Mouse (Mus musculus): ENCODE data around the gene Cdh18. TPM values are rescaled to one million over a fixed set of nuclear protein-coding genes. Genes with fewer than 3 reads are reported as not detected.
"Not testable (repeated sequence)": the region's sequence is repeated elsewhere in the genome, so short reads cannot be mapped to it uniquely, and the experiment has no call there.

Gene Cdh18
- polyA plus RNA-seq, 1 experiment from 2014 or later, result 0.18 TPM

DNA sequence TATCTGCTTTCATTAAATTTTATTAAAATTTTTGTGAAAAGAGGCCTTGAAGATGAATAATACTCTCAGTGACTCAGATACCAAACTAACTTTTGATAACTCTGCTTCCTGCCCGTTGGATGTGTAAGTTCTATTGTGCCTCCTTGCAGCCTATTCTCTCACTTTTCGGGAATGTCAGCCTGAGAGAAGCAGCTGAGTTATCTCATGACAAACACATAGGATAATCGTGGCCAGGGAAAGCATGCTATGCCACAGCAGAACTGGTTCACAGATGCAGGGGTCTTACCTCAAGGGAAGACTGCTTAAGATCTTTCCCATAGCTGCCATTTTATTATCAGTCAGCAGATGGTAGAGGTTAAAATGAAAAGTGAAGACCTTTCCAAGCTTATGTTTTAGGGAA is 187.3 kb downstream of the Cdh18 start:
- Histone ChIP-seq H3K27ac (ENCODE audit: low read length) (no peak overlapping the region), H3K36me3 (ENCODE audit: control insufficient read depth, insufficient read depth, low read length) (no peaks in the 10 kb centered on the region), H3K9me3 (ENCODE audit: control insufficient read depth, low read length) (no peaks in the 10 kb centered on the region), H3K27me3 (ENCODE audit: control insufficient read depth, insufficient read depth, low read depth, low read length) (no peaks in the 10 kb centered on the region), H3K4me2 (ENCODE audit: low read depth, low read length) (no peak overlapping the region), H3K4me1 (replicated peaks; ENCODE audit: control insufficient read depth, insufficient read depth, low read length) (no peaks in the 10 kb centered on the region), H3K4me3 (ENCODE audit: low read length) (no peak overlapping the region), H3K9ac (ENCODE audit: low read length) (no peak overlapping the region)
- 32% methylated on average over 3 of the region's 3 CpGs for WGBS
- ATAC-seq (ENCODE audit: low read depth), result no peak

DNA sequence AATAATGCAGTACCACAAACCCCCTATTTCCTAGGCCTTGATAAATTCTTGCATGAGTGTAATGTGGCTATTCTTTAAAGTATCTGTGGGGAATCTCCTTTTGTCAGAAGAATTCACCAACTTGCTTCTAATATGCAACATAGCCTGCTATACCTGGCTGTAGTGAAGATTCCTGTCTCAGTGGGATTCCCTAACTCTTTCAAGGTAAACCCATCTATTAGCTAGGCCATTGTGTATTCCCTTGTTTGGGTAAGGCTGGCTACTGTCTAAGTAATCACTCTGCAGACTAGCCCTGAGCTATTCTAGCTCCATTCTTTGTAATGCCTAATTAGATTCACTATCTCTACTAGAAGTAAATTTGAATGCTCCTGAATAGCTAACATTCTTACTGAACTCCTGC is 212.4 kb downstream of the Cdh18 start:
- H3K9ac ChIP-seq (ENCODE audit: low read length); H3K4me1 ChIP-seq (replicated peaks; ENCODE audit: control insufficient read depth, insufficient read depth, low read length); H3K4me2 ChIP-seq (ENCODE audit: low read depth, low read length); H3K36me3 ChIP-seq (ENCODE audit: control insufficient read depth, insufficient read depth, low read length); H3K4me3 ChIP-seq (ENCODE audit: low read length); H3K27ac ChIP-seq (ENCODE audit: low read length); ATAC-seq (ENCODE audit: low read depth); H3K9me3 ChIP-seq (ENCODE audit: control insufficient read depth, low read length); H3K27me3 ChIP-seq (ENCODE audit: control insufficient read depth, insufficient read depth, low read depth, low read length): not testable (repeated sequence)

DNA sequence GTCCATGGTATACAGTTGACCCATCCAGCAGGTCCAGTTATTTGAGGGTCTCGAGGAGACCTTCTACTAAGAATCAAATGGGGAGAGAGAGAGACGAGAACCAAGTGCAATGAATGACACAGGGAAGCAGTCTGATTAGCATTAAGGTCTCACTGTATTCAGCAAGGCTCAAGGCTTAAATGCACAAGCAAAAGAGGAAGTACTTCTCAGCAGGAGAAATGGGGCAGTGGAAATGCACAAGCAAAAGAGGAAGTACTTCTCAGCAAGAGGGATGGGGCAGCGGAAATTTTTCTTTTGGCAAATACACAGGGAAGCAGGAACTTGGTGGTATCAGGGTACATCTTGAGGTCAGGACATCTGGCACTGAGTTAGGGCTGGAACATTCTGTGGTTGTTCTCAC is 217.8 kb downstream of the Cdh18 start:
- not testable (repeated sequence) for H3K4me3 ChIP-seq (ENCODE audit: low read length); H3K4me1 ChIP-seq (replicated peaks; ENCODE audit: control insufficient read depth, insufficient read depth, low read length); H3K4me2 ChIP-seq (ENCODE audit: low read depth, low read length); ATAC-seq (ENCODE audit: low read depth); H3K27ac ChIP-seq (ENCODE audit: low read length); H3K36me3 ChIP-seq (ENCODE audit: control insufficient read depth, insufficient read depth, low read length); H3K27me3 ChIP-seq (ENCODE audit: control insufficient read depth, insufficient read depth, low read depth, low read length); H3K9me3 ChIP-seq (ENCODE audit: control insufficient read depth, low read length); H3K9ac ChIP-seq (ENCODE audit: low read length)
- WGBS, result 90% methylated on average over 3 of the region's 3 CpGs

DNA sequence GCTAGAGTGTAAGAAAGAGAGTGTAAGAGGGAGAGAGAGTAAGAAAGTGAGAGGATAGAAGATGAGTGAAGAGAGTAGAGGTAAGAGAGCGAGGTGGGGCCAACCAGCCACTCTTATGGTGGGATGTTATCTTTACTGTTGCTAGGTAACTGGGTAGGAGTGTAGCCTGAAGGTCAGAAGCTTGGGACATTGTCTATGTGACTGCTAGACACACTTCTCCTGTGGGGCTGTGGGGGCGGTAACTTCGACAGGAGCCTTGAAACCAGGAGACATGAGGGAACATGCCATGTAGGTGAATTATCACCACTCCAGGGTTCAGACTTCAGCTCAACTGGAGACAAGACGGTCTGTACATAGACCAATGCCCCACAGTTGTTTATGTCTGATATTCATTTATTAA is 227.5 kb downstream of the Cdh18 start:
- H3K36me3 ChIP-seq (ENCODE audit: control insufficient read depth, insufficient read depth, low read length), result no peaks in the 10 kb centered on the region
- H3K9ac ChIP-seq (ENCODE audit: low read length), result no peak overlapping the region
- no peak overlapping the region for H3K27ac ChIP-seq (ENCODE audit: low read length)
- no peak for ATAC-seq (ENCODE audit: low read depth)
- 77% methylated on average over 4 of the region's 4 CpGs for WGBS
- H3K4me2 ChIP-seq (ENCODE audit: low read depth, low read length), result no peak overlapping the region
- no peak overlapping the region for H3K4me3 ChIP-seq (ENCODE audit: low read length)
- no peaks in the 10 kb centered on the region for H3K27me3 ChIP-seq (ENCODE audit: control insufficient read depth, insufficient read depth, low read depth, low read length)
- H3K4me1 ChIP-seq (replicated peaks; ENCODE audit: control insufficient read depth, insufficient read depth, low read length), result no peaks in the 10 kb centered on the region
- H3K9me3 ChIP-seq (ENCODE audit: control insufficient read depth, low read length), result no peaks in the 10 kb centered on the region

DNA sequence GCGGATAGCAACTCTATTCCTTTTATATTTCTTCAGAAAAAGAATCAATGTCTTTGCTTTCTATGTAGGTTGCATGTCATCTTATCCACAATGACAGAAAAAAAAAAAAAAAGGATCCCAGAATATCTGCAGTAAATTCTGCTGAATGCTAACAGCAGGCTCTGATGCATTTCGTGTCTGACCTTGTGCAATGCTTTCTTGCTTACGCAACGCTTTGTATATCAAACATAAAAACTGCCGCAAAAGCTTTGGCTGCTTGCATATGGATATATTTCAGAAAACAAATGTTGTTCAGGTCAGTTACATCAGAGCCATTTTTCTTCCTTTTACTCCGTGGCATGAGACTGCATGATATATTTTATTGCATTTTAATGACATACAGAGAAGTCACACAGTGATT is 240.9 kb downstream of the Cdh18 start:
- H3K4me3 ChIP-seq (ENCODE audit: low read length), result no peak overlapping the region
- H3K36me3 ChIP-seq (ENCODE audit: control insufficient read depth, insufficient read depth, low read length), result no peaks in the 10 kb centered on the region
- peak; percentile 71 for ATAC-seq (ENCODE audit: low read depth)
- no peaks in the 10 kb centered on the region for H3K27me3 ChIP-seq (ENCODE audit: control insufficient read depth, insufficient read depth, low read depth, low read length)
- H3K4me2 ChIP-seq (ENCODE audit: low read depth, low read length), result no peak overlapping the region
- H3K27ac ChIP-seq (ENCODE audit: low read length), result no peak overlapping the region
- 48% methylated on average over 6 of the region's 6 CpGs for WGBS
- no peaks in the 10 kb centered on the region for H3K4me1 ChIP-seq (replicated peaks; ENCODE audit: control insufficient read depth, insufficient read depth, low read length)
- no peaks in the 10 kb centered on the region for H3K9me3 ChIP-seq (ENCODE audit: control insufficient read depth, low read length)
- no peak overlapping the region for H3K9ac ChIP-seq (ENCODE audit: low read length)

DNA sequence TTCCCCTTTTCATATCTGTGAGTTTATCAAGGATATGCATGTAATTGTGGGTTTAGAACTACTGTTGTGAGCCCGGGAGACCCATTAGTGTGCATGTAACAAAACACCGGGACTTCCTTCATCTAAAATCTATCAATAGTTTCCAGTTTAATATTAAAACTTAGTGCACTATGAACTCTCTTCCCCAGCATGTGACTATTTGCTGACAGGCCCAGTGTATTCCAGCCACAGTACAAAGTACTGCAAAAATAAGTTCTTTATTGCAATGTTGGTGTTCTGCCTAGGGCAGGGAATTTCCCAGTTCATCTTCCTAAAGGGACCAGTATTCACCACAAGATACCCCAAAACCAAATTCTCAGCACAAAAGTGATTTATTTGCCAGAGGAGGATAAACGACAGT is 243.0 kb downstream of the Cdh18 start:
- H3K36me3 ChIP-seq (ENCODE audit: control insufficient read depth, insufficient read depth, low read length), result no peaks in the 10 kb centered on the region
- H3K27me3 ChIP-seq (ENCODE audit: control insufficient read depth, insufficient read depth, low read depth, low read length), result no peaks in the 10 kb centered on the region
- H3K4me2 ChIP-seq (ENCODE audit: low read depth, low read length), result no peak overlapping the region
- H3K4me1 ChIP-seq (replicated peaks; ENCODE audit: control insufficient read depth, insufficient read depth, low read length), result no peaks in the 10 kb centered on the region
- H3K27ac ChIP-seq (ENCODE audit: low read length), result no peak overlapping the region
- no peak overlapping the region for H3K4me3 ChIP-seq (ENCODE audit: low read length)
- ATAC-seq (ENCODE audit: low read depth), result no peak
- 83% methylated on average over 3 of the region's 3 CpGs for WGBS
- no peak overlapping the region for H3K9ac ChIP-seq (ENCODE audit: low read length)
- no peaks in the 10 kb centered on the region for H3K9me3 ChIP-seq (ENCODE audit: control insufficient read depth, low read length)

DNA sequence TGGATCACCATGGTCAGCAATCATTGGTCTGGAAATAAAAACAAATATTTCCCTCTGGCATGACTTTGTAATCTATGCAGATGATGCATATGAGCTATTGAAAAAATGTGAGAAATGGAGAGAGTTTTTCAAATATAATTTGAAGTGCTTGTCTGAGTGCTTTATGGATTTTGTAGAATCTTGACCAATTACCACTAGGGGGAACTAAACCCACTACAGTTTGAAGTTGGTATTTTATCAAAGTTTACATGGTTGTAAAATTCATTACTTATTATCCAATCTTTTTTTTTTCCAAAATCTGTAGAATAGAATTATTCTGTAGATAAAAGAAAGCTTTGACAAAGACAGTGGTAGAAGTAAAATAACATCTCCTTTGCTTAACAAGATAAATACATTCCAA is 284.3 kb downstream of the Cdh18 start:
- Histone ChIP-seq H3K36me3 (ENCODE audit: control insufficient read depth, insufficient read depth, low read length) (no peaks in the 10 kb centered on the region), H3K9me3 (ENCODE audit: control insufficient read depth, low read length) (no peaks in the 10 kb centered on the region), H3K9ac (ENCODE audit: low read length) (no peak overlapping the region), H3K27ac (ENCODE audit: low read length) (no peak overlapping the region), H3K4me1 (replicated peaks; ENCODE audit: control insufficient read depth, insufficient read depth, low read length) (no peaks in the 10 kb centered on the region), H3K4me2 (ENCODE audit: low read depth, low read length) (no peak overlapping the region), H3K4me3 (ENCODE audit: low read length) (no peak overlapping the region), H3K27me3 (ENCODE audit: control insufficient read depth, insufficient read depth, low read depth, low read length) (no peaks in the 10 kb centered on the region)
- ATAC-seq (ENCODE audit: low read depth), result no peak

DNA sequence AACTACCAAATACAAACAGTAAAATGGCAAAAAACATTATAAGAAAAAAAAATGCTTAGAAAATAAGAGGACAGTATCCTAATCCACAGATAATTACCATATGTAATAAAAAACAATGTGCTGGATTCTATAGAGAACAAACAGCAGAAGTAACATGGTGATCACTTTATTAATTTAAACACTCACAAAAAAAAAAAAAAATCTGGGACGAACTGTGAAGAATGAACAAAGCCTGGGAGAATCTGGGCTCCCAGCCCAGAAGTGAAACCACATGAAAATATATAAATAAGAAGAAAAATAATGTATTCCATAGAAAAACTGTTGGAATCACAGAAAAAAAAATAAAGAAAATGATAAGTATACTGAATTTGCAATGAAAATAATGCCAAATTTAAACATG is 288.4 kb downstream of the Cdh18 start:
- ATAC-seq (ENCODE audit: low read depth), result peak; percentile 54; the same call in 1 of the 2 replicates
- Histone ChIP-seq H3K9ac (ENCODE audit: low read length) (no peak overlapping the region), H3K27ac (ENCODE audit: low read length) (no peak overlapping the region), H3K36me3 (ENCODE audit: control insufficient read depth, insufficient read depth, low read length) (no peaks in the 10 kb centered on the region), H3K4me3 (ENCODE audit: low read length) (no peak overlapping the region), H3K27me3 (ENCODE audit: control insufficient read depth, insufficient read depth, low read depth, low read length) (no peaks in the 10 kb centered on the region), H3K9me3 (ENCODE audit: control insufficient read depth, low read length) (no peaks in the 10 kb centered on the region), H3K4me2 (ENCODE audit: low read depth, low read length) (no peak overlapping the region), H3K4me1 (replicated peaks; ENCODE audit: control insufficient read depth, insufficient read depth, low read length) (no peaks in the 10 kb centered on the region)
- 52% methylated on average over 1 of the region's 1 CpGs for WGBS

DNA sequence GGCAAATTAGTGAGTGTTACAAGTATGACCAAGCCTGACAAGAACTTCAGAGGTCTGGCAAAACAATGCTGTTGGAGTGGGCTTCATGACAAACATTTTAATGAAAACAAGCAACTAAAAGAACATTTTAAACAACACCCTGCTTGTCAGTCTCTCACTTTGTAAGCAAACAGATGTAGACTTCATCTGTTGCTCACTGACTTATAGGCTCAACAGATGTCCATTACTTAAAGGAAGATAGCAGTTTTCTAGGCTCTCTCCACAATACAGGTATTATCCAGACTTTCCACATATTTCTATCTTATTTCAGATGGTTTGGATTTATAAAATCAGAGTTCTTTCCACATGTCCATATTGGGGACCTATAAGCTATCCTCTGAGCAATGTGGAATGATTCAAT is 308.9 kb downstream of the Cdh18 start:
- Histone ChIP-seq H3K4me2 (ENCODE audit: low read depth, low read length) (no peak overlapping the region), H3K4me3 (ENCODE audit: low read length) (no peak overlapping the region), H3K27ac (ENCODE audit: low read length) (no peak overlapping the region), H3K9ac (ENCODE audit: low read length) (no peak overlapping the region), H3K27me3 (ENCODE audit: control insufficient read depth, insufficient read depth, low read depth, low read length) (no peaks in the 10 kb centered on the region), H3K36me3 (ENCODE audit: control insufficient read depth, insufficient read depth, low read length) (no peaks in the 10 kb centered on the region), H3K4me1 (replicated peaks; ENCODE audit: control insufficient read depth, insufficient read depth, low read length) (no peaks in the 10 kb centered on the region), H3K9me3 (ENCODE audit: control insufficient read depth, low read length) (no peaks in the 10 kb centered on the region)
- no peak for ATAC-seq (ENCODE audit: low read depth)

DNA sequence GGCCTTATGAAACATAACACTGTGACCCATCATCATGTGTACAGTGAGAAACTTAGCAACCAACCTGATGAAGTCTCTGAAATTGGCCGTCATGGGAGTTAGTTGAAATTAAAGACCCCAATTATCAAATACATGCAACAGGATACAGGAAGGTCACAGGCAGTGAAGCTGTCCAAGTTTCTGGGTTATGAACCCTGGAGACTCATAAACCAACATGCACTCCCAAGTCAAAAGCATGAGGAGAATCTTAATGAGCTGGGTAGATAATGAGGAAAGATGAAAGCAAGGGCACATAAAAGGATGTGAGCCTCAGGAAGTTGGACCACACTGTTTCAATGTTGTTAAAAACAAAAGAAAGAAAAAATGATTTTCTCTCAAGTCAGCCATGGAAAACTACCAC is 321.9 kb downstream of the Cdh18 start:
- H3K9ac ChIP-seq (ENCODE audit: low read length), result no peak overlapping the region
- H3K4me1 ChIP-seq (replicated peaks; ENCODE audit: control insufficient read depth, insufficient read depth, low read length), result no peaks in the 10 kb centered on the region
- ATAC-seq (ENCODE audit: low read depth), result no peak
- no peaks in the 10 kb centered on the region for H3K27me3 ChIP-seq (ENCODE audit: control insufficient read depth, insufficient read depth, low read depth, low read length)
- no peak overlapping the region for H3K27ac ChIP-seq (ENCODE audit: low read length)
- WGBS, result 53% methylated on average over 1 of the region's 1 CpGs
- no peaks in the 10 kb centered on the region for H3K36me3 ChIP-seq (ENCODE audit: control insufficient read depth, insufficient read depth, low read length)
- H3K4me3 ChIP-seq (ENCODE audit: low read length), result no peak overlapping the region
- no peak overlapping the region for H3K4me2 ChIP-seq (ENCODE audit: low read depth, low read length)
- no peaks in the 10 kb centered on the region for H3K9me3 ChIP-seq (ENCODE audit: control insufficient read depth, low read length)

Data from lung, embryonic 16.5 days (tissue).